Mouse (Mus musculus): ENCODE results near the gene Gm5155.
"Not testable (repeated sequence)": the region's sequence is repeated elsewhere in the genome, so short reads cannot be mapped to it uniquely, and the experiment has no call there.

Gm5155 gene

DNA sequence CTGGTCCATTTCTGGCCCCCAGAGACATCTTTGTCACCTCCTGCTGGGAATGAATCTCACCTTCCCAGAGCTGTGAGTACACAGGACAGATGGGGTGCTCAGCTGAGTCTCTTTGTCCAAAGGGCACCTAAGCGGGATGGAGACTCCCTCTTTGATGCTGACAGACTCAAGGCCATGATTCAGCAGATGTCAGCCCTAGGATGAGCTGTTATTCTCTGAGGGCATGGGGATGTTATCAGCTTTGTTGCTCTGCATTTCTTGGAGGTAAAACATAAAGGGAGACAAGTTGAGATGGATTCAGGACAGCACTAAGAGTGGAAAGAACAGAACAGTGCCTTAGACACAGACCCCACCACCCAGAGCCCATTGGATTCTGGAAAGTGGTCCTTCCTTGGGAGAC lies at the start of gene Gm5155:
Gene Gm5155 (plus strand): TSS at position 301 of the 400 bp plus-strand sequence.
- in situ Hi-C loops (cut with MboI; ENCODE audit: low sequenced_read_pairs), result no loop called here

DNA sequence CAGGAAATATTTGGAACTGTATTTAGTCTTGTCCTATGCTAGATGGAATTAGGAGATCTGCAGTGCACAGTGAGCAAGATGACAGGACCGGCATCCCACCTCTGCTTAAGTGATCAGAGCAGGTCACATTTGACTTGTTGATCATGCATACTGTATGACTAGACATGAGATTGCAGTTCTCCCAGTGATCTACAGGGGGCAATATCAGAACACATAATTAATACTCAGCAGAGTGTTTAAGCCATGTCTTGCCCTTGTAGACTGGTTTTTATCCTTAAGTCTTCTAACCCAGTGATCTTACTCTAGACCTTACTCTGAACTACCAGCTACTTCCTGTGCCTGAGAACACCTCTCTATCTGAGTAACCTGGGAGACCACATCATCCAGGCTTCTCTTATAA lies 791 bp upstream of the Gm5155 start:
- in situ Hi-C loops (cut with MboI; ENCODE audit: low sequenced_read_pairs), result no loop called here

DNA sequence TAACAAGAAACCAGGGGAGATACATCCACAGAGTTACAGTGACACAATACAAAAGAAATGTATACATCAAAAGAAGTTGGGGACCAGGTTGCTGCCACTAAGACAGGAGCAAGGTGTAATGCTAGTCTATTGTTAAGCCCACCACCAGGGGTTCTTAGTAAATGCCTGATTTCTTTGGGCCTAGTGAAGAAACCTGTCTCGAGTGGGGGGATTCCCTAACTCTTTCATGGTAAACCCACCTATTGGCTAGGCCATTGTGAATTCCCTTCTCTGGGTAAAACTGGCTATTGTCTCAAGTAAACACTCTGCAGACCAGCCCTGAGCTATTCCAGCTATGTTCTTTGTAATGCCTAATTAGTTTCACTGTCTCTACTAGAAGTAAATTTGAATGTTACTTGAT lies 23.8 kb downstream of the Gm5155 start:
- in situ Hi-C loops (cut with MboI; ENCODE audit: low sequenced_read_pairs), result not testable (repeated sequence)

DNA sequence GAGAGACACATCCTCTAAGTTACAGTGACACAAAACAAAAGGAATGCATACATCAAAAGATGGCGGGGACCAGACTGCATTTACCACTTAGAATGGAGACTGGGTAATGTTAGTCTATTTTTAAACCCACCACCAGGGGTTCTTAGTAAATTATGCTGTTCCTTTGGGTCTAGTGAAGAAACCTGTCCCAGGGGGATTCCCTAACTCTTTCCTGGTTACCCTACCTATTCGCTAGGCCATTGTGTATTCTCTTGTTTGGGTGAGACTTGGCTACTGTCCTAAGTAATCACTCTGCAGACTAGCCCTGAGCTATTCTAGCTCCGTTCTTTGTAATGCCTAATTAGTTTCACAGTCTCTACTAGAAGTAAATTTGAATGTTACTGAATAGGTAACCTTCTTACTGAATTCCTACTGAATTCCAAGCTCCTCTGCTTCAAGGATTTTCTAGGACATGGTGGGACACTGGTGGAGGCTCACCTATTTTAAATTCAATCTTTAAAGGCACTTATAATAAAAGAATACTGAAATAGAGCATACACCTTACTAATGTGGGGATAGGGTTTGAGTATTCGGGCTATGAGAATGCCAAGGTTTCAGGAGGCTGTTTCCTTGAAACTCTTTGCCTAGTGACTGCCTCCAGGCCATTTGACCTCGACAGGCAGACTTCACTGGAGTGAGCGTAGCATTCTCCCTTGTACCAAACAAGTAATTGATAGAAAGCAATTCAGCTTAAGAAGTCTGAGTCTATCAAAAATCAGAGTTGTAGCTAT lies 31.8 kb downstream of the Gm5155 start:
- in situ Hi-C loops (cut with MboI; ENCODE audit: low sequenced_read_pairs), result no loop called here
